8 mouse cellular contexts compared by ENCODE assay signal in genomic region chr1:75458025-75458788, GRCm38 (mm10). TPM values are rescaled to one million over a fixed set of nuclear protein-coding genes. Genes with fewer than 3 reads are reported as not detected.
A peak's percentile ranks its signal among the peaks of the same experiment; 100 is the strongest.
DNase-seq lines count a peak whose midpoint lies in the region; ATAC-seq lines count a peak whose summit lies in the region.

No protein-coding gene starts in this region.

- ATAC-seq in granulocyte monocyte progenitor cell, adult 5-6 weeks (replicated peaks; ENCODE audit: poor library complexity, severe bottlenecking), result peak; percentile 35

- DNase-seq in ovary, postnatal 36 days (ENCODE audit: low spot score), result peak; percentile 65
- DNase-seq in ovary, postnatal 14 days (ENCODE audit: low spot score), result no peak
- peak; percentile 43 for DNase-seq in cerebellum, adult 9-10 months
- DNase-seq in kidney, adult 9 months, result peak; percentile 24
- DNase-seq in lung, postnatal 36 days, result peak; percentile 22
- DNase-seq in testis, postnatal 10 days (ENCODE audit: low spot score), result peak; percentile 64
- no peak for DNase-seq in thymus, postnatal 10 days (ENCODE audit: low spot score in 2 of 2)

RNA-seq across cellular contexts. Expression of gene Asic4, which starts 8.0 kb away (rescaled TPM):
- total RNA-seq in granulocyte monocyte progenitor cell, adult 5-6 weeks (2014; fragmentation: Nextera tagmentation), result not detected in 2 replicates
- total RNA-seq in granulocyte monocyte progenitor cell, adult 5-6 weeks (2017), result not detected in 2 replicates

RNA-seq across cellular contexts. Expression of gene Chpf, which starts 20.9 kb away (rescaled TPM):
- total RNA-seq in granulocyte monocyte progenitor cell, adult 5-6 weeks (2014; fragmentation: Nextera tagmentation), result 2.5 TPM in 1 of 2 replicates, not detected in the other
- total RNA-seq in granulocyte monocyte progenitor cell, adult 5-6 weeks (2017), result 0.62 and 1.0 TPM in 2 replicates

RNA-seq across cellular contexts. Expression of gene Tmem198, which starts 21.1 kb away (rescaled TPM):
- total RNA-seq in granulocyte monocyte progenitor cell, adult 5-6 weeks (2014; fragmentation: Nextera tagmentation), result not detected in 2 replicates
- total RNA-seq in granulocyte monocyte progenitor cell, adult 5-6 weeks (2017), result not detected in 2 replicates

RNA-seq across cellular contexts. Expression of gene Gmppa, which starts 22.5 kb away (rescaled TPM):
- 118 and 133 TPM in 2 replicates for total RNA-seq in granulocyte monocyte progenitor cell, adult 5-6 weeks (2014; fragmentation: Nextera tagmentation)
- 85.1 and 88.3 TPM in 2 replicates for total RNA-seq in granulocyte monocyte progenitor cell, adult 5-6 weeks (2017)

RNA-seq across cellular contexts. Expression of gene Obsl1, which starts 48.0 kb away (rescaled TPM):
- total RNA-seq in granulocyte monocyte progenitor cell, adult 5-6 weeks (2014; fragmentation: Nextera tagmentation), result not detected in 2 replicates
- not detected in 2 replicates for total RNA-seq in granulocyte monocyte progenitor cell, adult 5-6 weeks (2017)

Comparison
In these comparisons a context has a peak if more than half of its experiments do, and no peak if none do; other contexts are left out.
1. DNase-seq: peak in ovary, postnatal 36 days (single experiment), cerebellum, adult 9-10 months (single experiment), kidney, adult 9 months (single experiment), lung, postnatal 36 days (single experiment) and testis, postnatal 10 days (single experiment); none in ovary, postnatal 14 days (single experiment) and thymus, postnatal 10 days (0 of 2).